Mouse (Mus musculus) midbrain, postnatal 0 days (tissue): ENCODE data around the gene Wwp2. TPM values are rescaled to one million over a fixed set of nuclear protein-coding genes. Genes with fewer than 3 reads are reported as not detected.

ENCODE experiments used
- ATAC-seq: fragments of 200-750 bp; cut with Nextera tagmentation; 2 replicates; pipeline ENCODE4 v1.8.0; 2017; ENCODE audit warnings: moderate number of reproducible peaks, mild to moderate bottlenecking, moderate TSS enrichment, moderate library complexity; ENCODE audit not compliant: low FRiP score
- DNase-seq: peaks from one replicate; pipeline ENCODE4 v3.0.0-alpha.2; 2015; ENCODE audit warnings: low spot score
- H3K27ac ChIP-seq: fragments of 300-500 bp; sonication (generic); 2 replicates; pipeline ENCODE4 v1.5.1; 2014; ENCODE audit warnings: low read depth, mild to moderate bottlenecking, low read length, mixed read lengths
- H3K27me3 ChIP-seq: fragments of 300-500 bp; sonication (generic); 2 replicates; pipeline ENCODE4 v1.6.1; 2014; ENCODE audit warnings: low read length, control low read depth, mixed read lengths; ENCODE audit not compliant: insufficient read depth
- H3K36me3 ChIP-seq: fragments of 300-500 bp; sonication (generic); 2 replicates; pipeline ENCODE4 v1.6.1; 2014; ENCODE audit warnings: low read length, control low read depth, mixed read lengths; ENCODE audit not compliant: insufficient read depth
- H3K4me1 ChIP-seq: fragments of 300-500 bp; sonication (generic); 2 replicates; pipeline ENCODE4 v1.6.1; 2014; ENCODE audit warnings: mild to moderate bottlenecking, control low read depth, antibody characterized with exemption, low read length, mixed read lengths; ENCODE audit not compliant: insufficient read depth
- H3K4me2 ChIP-seq: fragments of 300-500 bp; sonication (generic); 2 replicates; pipeline ENCODE4 v1.6.1; 2014; ENCODE audit warnings: low read depth, mild to moderate bottlenecking, low read length, mixed read lengths; ENCODE audit not compliant: poor library complexity, severe bottlenecking
- H3K4me3 ChIP-seq: fragments of 300-500 bp; sonication (generic); 2 replicates; pipeline ENCODE4 v1.5.1; 2014; ENCODE audit warnings: low read depth, mild to moderate bottlenecking, low read length, moderate library complexity
- H3K9ac ChIP-seq: fragments of 300-500 bp; sonication (generic); replicated peaks from 2 replicates; pipeline ENCODE4 v1.6.1; 2014; ENCODE audit warnings: mild to moderate bottlenecking, low read length, moderate library complexity, mixed read lengths; ENCODE audit not compliant: poor library complexity, severe bottlenecking
- H3K9me3 ChIP-seq: fragments of 300-500 bp; sonication (generic); 2 replicates; pipeline ENCODE4 v1.6.1; 2016; ENCODE audit warnings: low read length, control low read depth
- CTCF ChIP-seq: IDR thresholded peaks from 2 replicates; pipeline ENCODE4 v1.5.1; 2016; ENCODE audit warnings: antibody characterized with exemption, mild to moderate bottlenecking
- WGBS: fragments of 180-500 bp; shearing (Covaris S2); extraction: QIAGEN DNeasy Blood & Tissue Kit; methylation state at CpG from one replicate; pipeline ENCODE4 v1.1.7; 2014; 5-methylcytosine and 5-hydroxymethylcytosine counted together
- polyA plus RNA-seq: library from polyadenylated mRNA; unstranded; fragments of >200 nt; fragmentation: Nextera tagmentation; extraction: Ambion mirVana; gene quantifications from 2 replicates; pipeline ENCODE4 v1.2.1, GENCODE M21; 2015
- total RNA-seq: library from RNA; depleted of rRNA; stranded (reverse); fragments of >200 nt; gene quantifications from 2 replicates; pipeline ENCODE4 v1.2.3, GENCODE M21; 2014

The Wwp2 gene
- total and polyA plus RNA-seq, 2 experiments from 2014 or later: 36.2 to 44.2 TPM

GRCm38 (mm10) chr8:107587429-107587994, 151.3 kb downstream of the Wwp2 start:
- Histone ChIP-seq H3K27ac (peak overlapping the region; percentile 86), H3K4me3 (peak overlapping the region; percentile 92), H3K27me3 (no peaks in the 10 kb centered on the region), H3K4me2 (peak overlapping the region; percentile 68), H3K4me1 (peaks cover 8% of the 10 kb centered on the region; the same call in 1 of the 2 replicates), H3K9ac (peak overlapping the region; percentile 89), H3K36me3 (peaks cover 26% of the 10 kb centered on the region), H3K9me3 (no peaks in the 10 kb centered on the region)
- TF ChIP-seq CTCF: no peak
- ATAC-seq: no peak
- peak; percentile 12 for DNase-seq
- WGBS: 1% methylated on average over 17 of the region's 17 CpGs

DNA sequence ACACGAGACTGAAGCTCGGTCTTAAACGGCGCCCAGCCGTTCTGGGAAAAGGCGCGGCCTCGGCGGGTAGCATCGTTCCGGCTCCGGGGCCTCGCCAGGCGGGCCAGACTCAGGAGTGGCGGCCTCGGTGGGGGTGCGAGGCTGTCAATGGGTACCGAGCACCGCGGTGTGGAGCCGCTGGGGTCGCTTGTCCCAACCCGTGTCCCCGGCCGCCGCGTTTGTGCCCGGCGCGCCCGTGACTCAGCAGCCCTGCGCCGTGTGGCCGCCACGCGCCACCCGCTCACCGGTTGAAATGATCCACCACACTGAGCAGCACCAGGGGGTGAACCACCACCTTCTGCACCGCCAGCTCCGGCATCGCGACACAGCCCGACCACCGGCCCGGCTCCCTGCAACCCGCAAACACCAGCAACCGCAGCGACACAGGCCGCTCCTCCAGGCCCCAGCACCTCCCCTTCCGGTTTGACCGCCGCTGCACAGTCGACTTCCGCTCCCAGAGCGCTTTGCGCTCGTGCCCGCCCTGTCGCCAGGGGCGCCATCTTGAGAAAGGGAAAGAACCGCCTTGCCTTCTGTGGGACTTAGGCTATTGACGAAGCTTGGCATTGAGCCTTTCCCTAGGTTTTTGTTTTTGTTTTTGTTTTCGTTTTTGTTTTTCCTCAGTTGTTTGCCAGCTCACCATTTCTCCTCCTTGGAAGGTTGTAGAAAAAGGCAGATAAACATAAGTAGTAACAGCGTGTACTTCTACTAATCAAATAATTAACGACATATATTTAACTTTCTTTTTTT, 152.0 kb downstream of the Wwp2 start, which contains the start of gene Psmd7:
Gene Psmd7, minus strand, starts transcription at position 470 of the 786 bp plus-strand sequence.
- Histone ChIP-seq H3K27me3 (no peaks in the 10 kb centered on the region), H3K4me3 (peak within 1 kb of the TSS; percentile 92), H3K4me2 (peak within 1 kb of the TSS; percentile 68), H3K9me3 (no peaks in the 10 kb centered on the region), H3K36me3 (peaks cover 20% of the 10 kb centered on the region), H3K9ac (peak within 1 kb of the TSS; percentile 89), H3K27ac (peak within 1 kb of the TSS; percentile 86), H3K4me1 (peaks cover 8% of the 10 kb centered on the region; the same call in 1 of the 2 replicates)
- ATAC-seq (peak; percentile 95), DNase-seq (peak; percentile 97)
- 2% methylated on average over 65 of the region's 65 CpGs for WGBS
- TF ChIP-seq CTCF: peak; percentile 67

DNA sequence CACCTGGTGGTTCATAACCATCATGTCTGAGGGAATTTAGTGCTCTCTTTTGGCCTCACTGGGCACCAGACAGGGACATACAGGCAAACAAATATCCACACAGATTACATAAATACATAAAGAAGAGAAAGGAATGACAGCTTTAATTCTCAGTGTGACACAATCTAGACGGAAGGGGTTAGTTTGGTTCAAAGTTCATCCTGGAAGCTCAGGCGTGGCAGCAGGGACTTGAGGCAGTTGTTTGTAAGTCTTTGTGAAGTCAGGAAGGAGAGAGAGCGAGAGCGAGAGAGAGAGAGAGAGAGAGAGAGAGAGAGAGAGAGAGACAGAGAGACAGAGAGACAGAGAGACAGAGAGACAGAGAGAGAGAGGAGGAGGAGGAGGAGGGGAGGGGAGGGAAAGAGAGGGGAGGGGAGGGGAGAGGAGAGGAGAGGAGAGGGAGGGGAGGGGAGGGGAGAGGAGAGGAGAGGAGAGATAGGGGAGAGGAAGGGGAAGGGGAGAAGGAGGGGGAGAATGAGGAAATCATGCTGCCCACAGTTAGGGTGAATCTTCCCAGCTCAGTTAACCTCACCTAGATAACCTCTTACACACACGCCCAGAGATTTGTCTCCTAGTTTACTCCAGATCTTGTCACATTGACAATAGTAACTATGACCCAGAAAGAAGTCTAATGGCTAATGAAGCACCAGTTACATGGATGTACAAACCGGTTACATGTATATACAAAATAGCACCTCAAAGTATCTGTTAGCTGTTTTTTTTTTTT, 158.0 kb downstream of the Wwp2 start:
- H3K27ac ChIP-seq: no peak overlapping the region
- ATAC-seq (no peak), DNase-seq (no peak)
- H3K9me3 ChIP-seq: no peaks in the 10 kb centered on the region
- no peak for TF ChIP-seq CTCF
- H3K9ac ChIP-seq: no peak overlapping the region
- 85% methylated on average over 6 of the region's 6 CpGs for WGBS
- H3K27me3 ChIP-seq: no peaks in the 10 kb centered on the region
- H3K4me3 ChIP-seq: no peak overlapping the region
- H3K36me3 ChIP-seq: no peaks in the 10 kb centered on the region
- no peak overlapping the region for H3K4me2 ChIP-seq
- H3K4me1 ChIP-seq: no peaks in the 10 kb centered on the region

DNA sequence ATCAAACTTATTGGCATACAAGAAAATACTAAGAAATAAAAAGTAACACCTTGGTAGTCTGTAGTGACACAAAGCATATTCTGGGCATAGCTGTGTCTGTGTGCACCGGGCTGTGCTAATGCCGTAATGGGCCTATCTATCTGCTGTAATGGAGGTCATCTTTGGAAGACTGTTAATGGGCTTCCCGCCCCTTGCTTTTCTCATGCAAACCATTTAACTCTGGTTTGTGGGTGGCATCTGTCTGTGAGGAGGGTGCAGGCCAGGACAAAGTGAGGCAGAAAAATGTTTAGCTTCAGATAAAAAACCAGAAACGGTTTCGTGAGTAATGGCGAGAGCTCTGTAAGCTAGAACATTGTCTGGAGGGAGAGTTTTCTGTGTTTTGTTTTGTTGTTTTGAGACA, 158.7 kb downstream of the Wwp2 start:
- WGBS: 85% methylated on average over 6 of the region's 6 CpGs
- no peak overlapping the region for H3K4me3 ChIP-seq
- no peaks in the 10 kb centered on the region for H3K9me3 ChIP-seq
- no peak for DNase-seq
- H3K36me3 ChIP-seq: no peaks in the 10 kb centered on the region
- no peak for TF ChIP-seq CTCF
- H3K4me1 ChIP-seq: no peaks in the 10 kb centered on the region
- no peak overlapping the region for H3K9ac ChIP-seq
- ATAC-seq: no peak
- H3K27me3 ChIP-seq: no peaks in the 10 kb centered on the region
- no peak overlapping the region for H3K27ac ChIP-seq
- no peak overlapping the region for H3K4me2 ChIP-seq

GRCm38 (mm10) chr8:107597731-107598130, 161.6 kb downstream of the Wwp2 start:
- ATAC-seq (no peak), DNase-seq (no peak)
- H3K36me3 ChIP-seq: no peaks in the 10 kb centered on the region
- 81% methylated on average over 1 of the region's 1 CpGs for WGBS
- H3K4me3 ChIP-seq: no peak overlapping the region
- no peaks in the 10 kb centered on the region for H3K9me3 ChIP-seq
- H3K27ac ChIP-seq: no peak overlapping the region
- TF ChIP-seq CTCF: no peak
- no peak overlapping the region for H3K9ac ChIP-seq
- H3K4me1 ChIP-seq: no peaks in the 10 kb centered on the region
- no peak overlapping the region for H3K4me2 ChIP-seq
- H3K27me3 ChIP-seq: no peaks in the 10 kb centered on the region

GRCm38 (mm10) chr8:107599691-107600090, 163.5 kb downstream of the Wwp2 start:
- Histone ChIP-seq H3K4me1 (no peaks in the 10 kb centered on the region), H3K9ac (no peak overlapping the region), H3K4me3 (no peak overlapping the region), H3K9me3 (no peaks in the 10 kb centered on the region), H3K4me2 (no peak overlapping the region), H3K27me3 (no peaks in the 10 kb centered on the region), H3K27ac (no peak overlapping the region), H3K36me3 (no peaks in the 10 kb centered on the region)
- DNase-seq (no peak), ATAC-seq (no peak)
- no peak for TF ChIP-seq CTCF
- WGBS: 87% methylated on average over 9 of the region's 9 CpGs
